Mouse (Mus musculus) stomach, postnatal 0 days (tissue): ENCODE measurements at regions not wholly inside any gene's neighbourhood (a gene's known extent, or its start where the extent isn't known, plus 50 kb on each side); places are given as distances from the start of the nearest gene placed in this dataset.
"Not testable (repeated sequence)": the region's sequence is repeated elsewhere in the genome, so short reads cannot be mapped to it uniquely, and the experiment has no call there.

Experiments used
- ATAC-seq: fragments of 200-750 bp; cut with Nextera tagmentation; 2 replicates; pipeline ENCODE4 v1.8.0; 2017; ENCODE audit not compliant: low FRiP score, low TSS enrichment
- DNase-seq: peaks from one replicate; pipeline ENCODE4 v3.0.0-alpha.2; 2016; ENCODE audit warnings: low spot score
- H3K27ac ChIP-seq: fragments of 300-500 bp; sonication (generic); replicated peaks from 2 replicates; pipeline ENCODE4 v1.5.1; 2014; ENCODE audit warnings: mild to moderate bottlenecking, control low read depth
- H3K27me3 ChIP-seq: fragments of 300-500 bp; sonication (generic); 2 replicates; pipeline ENCODE4 v1.6.1; 2014; ENCODE audit warnings: low read length; ENCODE audit not compliant: control insufficient read depth, insufficient read depth
- H3K36me3 ChIP-seq: fragments of 300-500 bp; sonication (generic); 2 replicates; pipeline ENCODE4 v1.6.1; 2014; ENCODE audit warnings: low read length, mixed read lengths; ENCODE audit not compliant: control insufficient read depth, insufficient read depth
- H3K4me1 ChIP-seq: fragments of 300-500 bp; sonication (generic); replicated peaks from 2 replicates; pipeline ENCODE4 v1.6.1; 2014; ENCODE audit warnings: antibody characterized with exemption; ENCODE audit not compliant: control insufficient read depth, insufficient read depth
- H3K4me2 ChIP-seq: fragments of 300-500 bp; sonication (generic); replicated peaks from 2 replicates; pipeline ENCODE4 v1.6.1; 2014; ENCODE audit warnings: low read depth, mild to moderate bottlenecking, control low read depth, moderate library complexity
- H3K4me3 ChIP-seq: fragments of 300-500 bp; sonication (generic); 2 replicates; pipeline ENCODE4 v1.5.1; 2014; ENCODE audit warnings: low read depth, low read length, control low read depth
- H3K9ac ChIP-seq: fragments of 300-500 bp; sonication (generic); 2 replicates; pipeline ENCODE4 v1.6.1; 2014; ENCODE audit warnings: mild to moderate bottlenecking, low read length, control low read depth, mixed read lengths
- H3K9me3 ChIP-seq: fragments of 300-500 bp; sonication (generic); 2 replicates; pipeline ENCODE4 v1.6.1; 2016; ENCODE audit warnings: low read length; ENCODE audit not compliant: control insufficient read depth
- CTCF ChIP-seq: IDR thresholded peaks from 2 replicates; pipeline ENCODE4 v1.5.1; 2016; ENCODE audit warnings: antibody characterized with exemption, low read depth, mild to moderate bottlenecking, moderate library complexity
- EP300 ChIP-seq: optimal IDR thresholded peaks from 2 replicates; pipeline ENCODE3; 2016; ENCODE audit warnings: antibody characterized with exemption
- WGBS: fragments of 180-500 bp; shearing (Covaris S2); extraction: QIAGEN DNeasy Blood & Tissue Kit; methylation state at CpG from one replicate; pipeline ENCODE4 v1.1.7; 2014; 5-methylcytosine and 5-hydroxymethylcytosine counted together

DNA sequence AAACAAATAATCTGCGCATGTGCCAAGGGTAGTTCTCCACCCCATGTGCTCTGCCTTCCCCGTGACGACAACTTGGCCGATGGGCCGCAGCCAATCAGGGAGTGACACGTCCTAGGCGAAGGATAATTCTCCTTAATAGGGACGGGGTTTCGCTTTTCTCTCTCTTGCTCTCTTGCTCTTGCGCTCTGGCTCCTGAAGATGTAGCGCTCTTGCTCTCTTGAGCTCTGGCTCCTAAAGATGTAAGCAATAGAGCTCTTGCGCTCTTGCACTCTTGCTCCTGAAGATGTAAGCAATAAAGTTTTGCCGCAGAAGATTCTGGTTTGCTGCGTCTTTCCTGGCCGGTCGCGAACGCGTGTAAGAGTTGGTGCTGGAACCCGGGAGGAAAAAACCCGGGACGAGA lies 384.3 kb upstream of the 5730507C01Rik start:
- H3K4me2 ChIP-seq, H3K9ac ChIP-seq, H3K9me3 ChIP-seq, DNase-seq, H3K4me1 ChIP-seq, H3K4me3 ChIP-seq, H3K27me3 ChIP-seq, H3K27ac ChIP-seq, ATAC-seq, H3K36me3 ChIP-seq: not testable (repeated sequence)
- 97% methylated on average over 17 of the region's 22 CpGs for WGBS

DNA sequence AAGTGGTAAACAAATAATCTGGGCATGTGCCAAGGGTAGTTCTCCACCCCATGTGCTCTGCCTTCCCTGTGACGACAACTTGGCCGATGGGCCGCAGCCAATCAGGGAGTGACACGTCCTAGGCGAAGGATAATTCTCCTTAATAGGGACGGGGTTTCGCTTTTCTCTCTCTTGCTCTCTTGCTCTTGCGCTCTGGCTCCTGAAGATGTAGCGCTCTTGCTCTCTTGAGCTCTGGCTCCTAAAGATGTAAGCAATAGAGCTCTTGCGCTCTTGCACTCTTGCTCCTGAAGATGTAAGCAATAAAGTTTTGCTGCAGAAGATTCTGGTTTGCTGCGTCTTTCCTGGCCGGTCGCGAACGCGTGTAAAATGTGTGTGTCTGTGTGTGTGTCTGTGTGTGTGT lies 381.1 kb upstream of the 5730507C01Rik start:
- H3K9ac ChIP-seq, H3K27me3 ChIP-seq, ATAC-seq, DNase-seq, H3K4me1 ChIP-seq, H3K4me2 ChIP-seq, H3K4me3 ChIP-seq, H3K27ac ChIP-seq, H3K36me3 ChIP-seq, H3K9me3 ChIP-seq: not testable (repeated sequence)
- WGBS = 94% methylated on average over 12 of the region's 16 CpGs

DNA sequence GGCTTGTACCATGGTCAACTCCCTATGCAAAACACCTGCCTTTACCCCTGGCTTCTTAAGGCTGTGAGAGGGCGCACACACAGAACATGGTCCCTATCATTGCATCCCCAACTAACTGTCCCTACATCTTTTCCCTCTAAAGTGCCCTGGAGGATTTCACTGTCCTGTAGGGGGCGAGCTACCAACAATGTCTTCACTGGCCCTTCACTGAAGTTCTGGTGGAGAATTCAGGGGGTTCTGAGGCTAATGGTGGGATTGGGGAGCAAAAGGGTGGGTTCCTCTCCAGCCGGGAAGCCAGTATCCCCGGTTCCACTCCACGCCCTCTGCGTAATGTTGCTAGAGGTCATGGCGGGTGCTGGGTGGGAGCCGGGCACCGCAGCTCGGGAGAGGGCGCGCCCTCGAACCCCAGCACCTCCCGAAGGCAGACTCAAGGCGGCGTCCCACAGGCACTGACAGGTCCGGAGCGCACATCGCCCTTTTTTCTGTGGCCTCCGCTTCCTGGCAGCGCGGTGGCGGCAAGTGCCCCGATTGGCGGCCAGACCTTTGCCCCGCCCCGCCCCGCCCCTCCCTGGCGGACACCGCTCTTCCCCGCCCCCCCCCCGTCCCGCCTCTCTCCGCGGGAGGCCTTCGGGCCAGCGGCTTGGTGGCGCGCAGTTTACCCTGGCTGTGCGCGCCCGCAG lies 378.9 kb upstream of the 5730507C01Rik start:
- no peak overlapping the region for H3K4me2 ChIP-seq
- ATAC-seq (no peak), DNase-seq (peak; percentile 11)
- H3K27me3 ChIP-seq = no peaks in the 10 kb centered on the region
- no peak for TF ChIP-seq CTCF
- no peak for TF ChIP-seq EP300
- H3K9ac ChIP-seq = no peak overlapping the region
- no peaks in the 10 kb centered on the region for H3K36me3 ChIP-seq
- H3K9me3 ChIP-seq = no peaks in the 10 kb centered on the region
- H3K4me1 ChIP-seq = no peaks in the 10 kb centered on the region
- H3K4me3 ChIP-seq = no peak overlapping the region
- WGBS = 66% methylated on average over 20 of the region's 42 CpGs
- H3K27ac ChIP-seq = no peak overlapping the region

DNA sequence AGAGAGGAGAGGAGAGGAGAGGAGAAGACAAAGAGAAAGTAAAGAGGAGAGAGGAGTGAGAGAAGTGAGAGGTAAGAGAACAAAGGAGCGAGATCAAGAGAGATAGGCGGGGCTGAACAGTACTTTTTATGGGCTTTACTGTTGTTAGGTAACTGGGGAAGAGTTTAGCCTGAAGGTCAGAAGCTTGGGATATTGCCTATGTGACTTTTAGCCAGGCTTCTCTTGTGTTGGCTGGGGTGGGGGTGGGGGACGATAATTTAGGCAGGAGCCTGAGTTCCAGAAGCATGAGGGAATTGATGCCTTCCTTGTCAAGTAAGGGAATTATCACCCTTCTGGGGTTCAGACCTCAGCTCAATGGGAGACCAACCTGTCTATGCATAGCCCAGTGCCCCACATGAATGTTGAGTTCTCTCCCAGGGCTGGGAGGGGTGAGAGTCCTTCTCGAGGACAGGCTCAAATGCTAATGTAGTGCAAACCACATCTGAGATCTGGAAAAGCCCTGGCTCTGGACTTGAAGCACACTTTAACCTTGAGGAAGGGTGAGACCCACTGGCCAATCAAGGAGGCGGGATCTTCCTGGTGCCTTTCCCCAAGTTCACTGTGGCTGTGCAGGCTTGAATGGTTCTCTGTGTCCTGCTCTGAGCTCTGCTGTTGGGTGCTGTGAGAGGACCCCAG lies 373.8 kb upstream of the 5730507C01Rik start:
- H3K9ac ChIP-seq, H3K9me3 ChIP-seq, H3K27ac ChIP-seq, ATAC-seq, H3K4me2 ChIP-seq, H3K4me3 ChIP-seq, DNase-seq, H3K27me3 ChIP-seq, H3K4me1 ChIP-seq, H3K36me3 ChIP-seq: not testable (repeated sequence)
- WGBS = 73% methylated on average over 5 of the region's 5 CpGs
